Mouse (Mus musculus) forebrain, postnatal 0 days (tissue): Measurements from ENCODE around the gene Coa6. TPM values are rescaled to one million over a fixed set of nuclear protein-coding genes. Genes with fewer than 3 reads are reported as not detected.
"Not testable (repeated sequence)": the region's sequence is repeated elsewhere in the genome, so short reads cannot be mapped to it uniquely, and the experiment has no call there.

Experiments used
- ATAC-seq: fragments of 200-750 bp; cut with Nextera tagmentation; 2 replicates; pipeline ENCODE4 v1.8.0; 2017; ENCODE audit warnings: mild to moderate bottlenecking, moderate library complexity
- DNase-seq: peaks from one replicate; pipeline ENCODE4 v3.0.0-alpha.2; 2015
- H3K27ac ChIP-seq: fragments of 300-500 bp; sonication (generic); 2 replicates; pipeline ENCODE4 v1.5.1; 2014; ENCODE audit warnings: low read depth, mild to moderate bottlenecking, antibody characterized with exemption, low read length, moderate library complexity, mixed read lengths
- H3K27me3 ChIP-seq: fragments of 300-500 bp; sonication (generic); 2 replicates; pipeline ENCODE4 v1.6.1; 2014; ENCODE audit warnings: mild to moderate bottlenecking, low read length, mixed read lengths; ENCODE audit not compliant: insufficient read depth
- H3K36me3 ChIP-seq: fragments of 300-500 bp; sonication (generic); 2 replicates; pipeline ENCODE4 v1.6.1; 2014; ENCODE audit warnings: mild to moderate bottlenecking, moderate library complexity; ENCODE audit not compliant: insufficient read depth
- H3K4me1 ChIP-seq: fragments of 300-500 bp; sonication (generic); 2 replicates; pipeline ENCODE4 v1.6.1; 2014; ENCODE audit warnings: antibody characterized with exemption; ENCODE audit not compliant: insufficient read depth
- H3K4me2 ChIP-seq: fragments of 300-500 bp; sonication (generic); 2 replicates; pipeline ENCODE4 v1.6.1; 2014; ENCODE audit warnings: low read depth, mild to moderate bottlenecking, moderate library complexity
- H3K4me3 ChIP-seq: fragments of 300-500 bp; sonication (generic); 2 replicates; pipeline ENCODE4 v1.5.1; 2014; ENCODE audit warnings: low read depth, low read length, mixed read lengths
- H3K9ac ChIP-seq: fragments of 300-500 bp; sonication (generic); 2 replicates; pipeline ENCODE4 v1.6.1; 2014; ENCODE audit warnings: mild to moderate bottlenecking
- H3K9me3 ChIP-seq: fragments of 300-500 bp; sonication (generic); 2 replicates; pipeline ENCODE4 v1.6.1; 2016; ENCODE audit warnings: low read length
- CTCF ChIP-seq: sonication (generic); IDR thresholded peaks from 2 replicates; pipeline ENCODE4 v1.5.1; 2016; ENCODE audit warnings: antibody characterized with exemption, control low read depth, low read depth
- WGBS: fragments of 180-500 bp; shearing (Covaris S2); extraction: QIAGEN DNeasy Blood & Tissue Kit; methylation state at CpG from one replicate; pipeline ENCODE4 v1.1.7; 2014; 5-methylcytosine and 5-hydroxymethylcytosine counted together
- polyA plus RNA-seq: library from polyadenylated mRNA; unstranded; fragments of >200 nt; fragmentation: Nextera tagmentation; extraction: Ambion mirVana; gene quantifications from 2 replicates; pipeline ENCODE4 v1.2.1, GENCODE M21; 2015
- total RNA-seq: library from RNA; depleted of rRNA; stranded (reverse); fragments of >200 nt; gene quantifications from 2 replicates; pipeline ENCODE4 v1.2.3, GENCODE M21; 2014

The Coa6 gene
- total and polyA plus RNA-seq, 2 experiments from 2014 or later, result 22.2 to 37.3 TPM

- no peaks in the 10 kb centered on the region for H3K9me3 ChIP-seq
- DNase-seq (peak; percentile 43), ATAC-seq (peak; percentile 18; the same call in 1 of the 2 replicates)
- no peak overlapping the region for H3K4me2 ChIP-seq
- no peaks in the 10 kb centered on the region for H3K27me3 ChIP-seq
- TF ChIP-seq CTCF, result no peak
- H3K4me1 ChIP-seq, result no peaks in the 10 kb centered on the region
- H3K36me3 ChIP-seq, result no peaks in the 10 kb centered on the region
- 30% methylated on average over 2 of the region's 2 CpGs for WGBS
- H3K27ac ChIP-seq, result no peak overlapping the region
- H3K9ac ChIP-seq, result no peak overlapping the region
- no peak overlapping the region for H3K4me3 ChIP-seq
Measured at GRCm38 (mm10) chr8:126391541-126391940, 30.8 kb upstream of the Coa6 start.

GRCm38 (mm10) chr8:126395386-126395785 is 26.9 kb upstream of the Coa6 start:
- no peak for TF ChIP-seq CTCF
- Histone ChIP-seq H3K4me3 (no peak overlapping the region), H3K9me3 (no peaks in the 10 kb centered on the region), H3K4me1 (no peaks in the 10 kb centered on the region), H3K4me2 (no peak overlapping the region), H3K9ac (no peak overlapping the region), H3K36me3 (no peaks in the 10 kb centered on the region), H3K27me3 (no peaks in the 10 kb centered on the region), H3K27ac (no peak overlapping the region)
- WGBS, result 68% methylated on average over 9 of the region's 9 CpGs
- ATAC-seq (no peak), DNase-seq (no peak)

- no peak overlapping the region for H3K4me2 ChIP-seq
- DNase-seq (peak; percentile 35), ATAC-seq (peak; percentile 59)
- 41% methylated on average over 5 of the region's 5 CpGs for WGBS
- no peak overlapping the region for H3K27ac ChIP-seq
- no peaks in the 10 kb centered on the region for H3K9me3 ChIP-seq
- no peak overlapping the region for H3K4me3 ChIP-seq
- no peak for TF ChIP-seq CTCF
- H3K4me1 ChIP-seq, result no peaks in the 10 kb centered on the region
- no peaks in the 10 kb centered on the region for H3K27me3 ChIP-seq
- H3K36me3 ChIP-seq, result no peaks in the 10 kb centered on the region
- H3K9ac ChIP-seq, result no peak overlapping the region
Measured at GRCm38 (mm10) chr8:126395917-126396316, 26.4 kb upstream of the Coa6 start.

GRCm38 (mm10) chr8:126398349-126398748 is 24.0 kb upstream of the Coa6 start:
- no peak for ATAC-seq
- 78% methylated on average over 3 of the region's 3 CpGs for WGBS
- TF ChIP-seq CTCF, result peak; percentile 25; the same call in 1 of the 2 replicates

GRCm38 (mm10) chr8:126404550-126404949 is 17.8 kb upstream of the Coa6 start:
- H3K9ac ChIP-seq, DNase-seq, H3K36me3 ChIP-seq, H3K27me3 ChIP-seq, H3K4me1 ChIP-seq, H3K9me3 ChIP-seq, H3K4me2 ChIP-seq, H3K4me3 ChIP-seq: not testable (repeated sequence)
- peak overlapping the region; percentile 60; the same call in 1 of the 2 replicates for H3K27ac ChIP-seq
- ATAC-seq, result 0 out of 2 replicates have a peak, but pooled peaks have one; percentile 32

More at GRCm38 (mm10) chr8:126398349-126398748, 24.0 kb upstream of the Coa6 start:
- Histone ChIP-seq H3K4me1 (no peaks in the 10 kb centered on the region), H3K9ac (no peak overlapping the region), H3K4me3 (no peak overlapping the region), H3K27ac (no peak overlapping the region), H3K9me3 (no peaks in the 10 kb centered on the region), H3K36me3 (no peaks in the 10 kb centered on the region), H3K4me2 (no peak overlapping the region), H3K27me3 (no peaks in the 10 kb centered on the region)
- no peak for DNase-seq

- ATAC-seq (peak; percentile 77), DNase-seq (peak; percentile 64)
- H3K4me1 ChIP-seq, result no peaks in the 10 kb centered on the region
- no peak overlapping the region for H3K4me3 ChIP-seq
- no peaks in the 10 kb centered on the region for H3K36me3 ChIP-seq
- WGBS, result 57% methylated on average over 4 of the region's 4 CpGs
- no peak overlapping the region for H3K4me2 ChIP-seq
- no peak for TF ChIP-seq CTCF
- H3K9me3 ChIP-seq, result no peaks in the 10 kb centered on the region
- no peak overlapping the region for H3K9ac ChIP-seq
- H3K27ac ChIP-seq, result peak overlapping the region; percentile 60; the same call in 1 of the 2 replicates
- no peaks in the 10 kb centered on the region for H3K27me3 ChIP-seq
Measured at GRCm38 (mm10) chr8:126405030-126405429, 17.3 kb upstream of the Coa6 start.

GRCm38 (mm10) chr8:126420834-126421233 is 1.5 kb upstream of the Coa6 start:
- peaks cover 2% of the 10 kb centered on the region for H3K36me3 ChIP-seq
- H3K27ac ChIP-seq, result no peak overlapping the region
- 81% methylated on average over 3 of the region's 3 CpGs for WGBS
- DNase-seq (no peak), ATAC-seq (no peak)
- no peak overlapping the region for H3K4me2 ChIP-seq
- no peaks in the 10 kb centered on the region for H3K9me3 ChIP-seq
- no peak overlapping the region for H3K4me3 ChIP-seq
- no peak overlapping the region for H3K9ac ChIP-seq
- TF ChIP-seq CTCF, result no peak
- H3K27me3 ChIP-seq, result no peaks in the 10 kb centered on the region
- H3K4me1 ChIP-seq, result peaks cover 6% of the 10 kb centered on the region
